ENCODE assay signal across 14 mouse cellular contexts in genomic region chr11:72734840-72735518, GRCm38 (mm10). TPM values are rescaled to one million over a fixed set of nuclear protein-coding genes. Genes with fewer than 3 reads are reported as not detected.
DNase-seq lines count a peak whose midpoint lies in the region; ATAC-seq and TF ChIP-seq lines count a peak whose summit lies in the region.
"Had no signal": no experiment of that assay in that cellular context is flagged by ENCODE, and none has a peak within 500 bp of the region (broad histone marks: within the 10 kb centered on the region; RNA-seq: fewer than 3 reads in every experiment).

No protein-coding gene starts in this region.

- no peak for ATAC-seq in hindbrain, postnatal 0 days
- ATAC-seq in hindbrain, embryonic 11.5 days (ENCODE audit: low FRiP score): no peak
- ATAC-seq in heart, embryonic 14.5 days (ENCODE audit: insufficient number of reproducible peaks, insufficient read depth, low FRiP score, low read depth): peak; percentile 41; the same call in 1 of the 2 replicates
- ATAC-seq in megakaryocyte progenitor cell, adult 5-6 weeks (replicated peaks; ENCODE audit: poor library complexity): no peak

- TF ChIP-seq CTCF in hindbrain, postnatal 0 days (IDR thresholded peaks at IDR 0.05; ENCODE audit: low read depth): no peak

- H3K4me2 ChIP-seq in hindbrain, postnatal 0 days (ENCODE audit: low read depth, low read length): no peak overlapping the region
- no peak overlapping the region for H3K4me2 ChIP-seq in hindbrain, embryonic 11.5 days (replicated peaks; ENCODE audit: low read depth, low read length)
- H3K4me2 ChIP-seq in heart, embryonic 14.5 days (ENCODE audit: low read length): no peak overlapping the region

- WGBS in hindbrain, postnatal 0 days: 74% methylated on average over 4 of the region's 4 CpGs
- 86% methylated on average over 4 of the region's 4 CpGs for WGBS in hindbrain, embryonic 11.5 days
- WGBS in heart, embryonic 14.5 days: 61% methylated on average over 4 of the region's 4 CpGs

- H3K4me3 ChIP-seq in hindbrain, postnatal 0 days (ENCODE audit: low read length): no peak overlapping the region
- H3K4me3 ChIP-seq in hindbrain, embryonic 11.5 days (ENCODE audit: low read depth, low read length): no peak overlapping the region
- no peak overlapping the region for H3K4me3 ChIP-seq in brown adipose tissue, adult 24 weeks (ENCODE audit: insufficient read depth, low read depth, low read length)
- H3K4me3 ChIP-seq in heart, embryonic 14.5 days (ENCODE audit: control insufficient read depth in 1 of 2, insufficient read depth in 1 of 2, low read depth in 1 of 2, low read length in 2 of 2): no peak overlapping the region

- no peaks in the 10 kb centered on the region for H3K4me1 ChIP-seq in hindbrain, postnatal 0 days (ENCODE audit: insufficient read depth, low read length)
- no peaks in the 10 kb centered on the region for H3K4me1 ChIP-seq in hindbrain, embryonic 11.5 days (replicated peaks; ENCODE audit: control insufficient read depth, insufficient read depth, low read length)
- H3K4me1 ChIP-seq in brown adipose tissue, adult 24 weeks (ENCODE audit: control insufficient read depth, insufficient read depth, insufficient read length, low read length): no peaks in the 10 kb centered on the region
- peaks cover 2 to 22% of the 10 kb centered on the region in 2 experiments; a peak in 3 of 4 replicates for H3K4me1 ChIP-seq in heart, embryonic 14.5 days (ENCODE audit: control insufficient read depth in 2 of 2, insufficient read depth in 2 of 2, low read length in 2 of 2)

- H3K27me3 ChIP-seq in hindbrain, postnatal 0 days (ENCODE audit: insufficient read depth, low read length): no peaks in the 10 kb centered on the region
- H3K27me3 ChIP-seq in hindbrain, embryonic 11.5 days (ENCODE audit: control insufficient read depth, insufficient read depth, low read length): no peaks in the 10 kb centered on the region
- no peaks in the 10 kb centered on the region for H3K27me3 ChIP-seq in heart, embryonic 14.5 days (ENCODE audit: control insufficient read depth, insufficient read depth, low read length)

- no peaks in the 10 kb centered on the region for H3K9me3 ChIP-seq in hindbrain, postnatal 0 days (ENCODE audit: low read length)
- no peaks in the 10 kb centered on the region for H3K9me3 ChIP-seq in hindbrain, embryonic 11.5 days (ENCODE audit: control insufficient read depth, low read length)
- no peaks in the 10 kb centered on the region for H3K9me3 ChIP-seq in heart, embryonic 14.5 days (ENCODE audit: control insufficient read depth, low read length)

- H3K36me3 ChIP-seq in hindbrain, postnatal 0 days (ENCODE audit: insufficient read depth, low read length): peaks cover 35% of the 10 kb centered on the region
- H3K36me3 ChIP-seq in hindbrain, embryonic 11.5 days (ENCODE audit: control insufficient read depth, insufficient read depth, low read length): peaks cover 6% of the 10 kb centered on the region; the same call in 1 of the 2 replicates
- H3K36me3 ChIP-seq in heart, embryonic 14.5 days (ENCODE audit: control insufficient read depth, insufficient read depth, low read length): peaks cover 68% of the 10 kb centered on the region

- peak; percentile 7 for DNase-seq in hindbrain, postnatal 0 days (ENCODE audit: low spot score)
- DNase-seq in hindbrain, embryonic 11.5 days (ENCODE audit: low spot score): no peak
- DNase-seq in CD4-positive helper T cell, adult 2 months (ENCODE audit: low read depth, low spot score): peak; percentile 27
- DNase-seq in embryo, embryonic 11 days: no peak
- DNase-seq in spleen, adult 12 weeks (ENCODE audit: low spot score): no peak
- DNase-seq: adrenal gland, postnatal 14 days; B cell, adult 2 months; cerebellum, adult 11 months; left cerebral cortex, postnatal 4 days; thymus, postnatal 25 days had no signal

- no peak overlapping the region for H3K9ac ChIP-seq in hindbrain, postnatal 0 days (replicated peaks; ENCODE audit: low read length)
- H3K9ac ChIP-seq in hindbrain, embryonic 11.5 days (ENCODE audit: low read depth, low read length): no peak overlapping the region
- H3K9ac ChIP-seq in heart, embryonic 14.5 days (ENCODE audit: low read length): no peak overlapping the region; the same call in 1 of the 2 replicates
- H3K9ac ChIP-seq: liver, embryonic 14.5 days had no signal

- no peak overlapping the region for H3K27ac ChIP-seq in hindbrain, postnatal 0 days
- H3K27ac ChIP-seq in hindbrain, embryonic 11.5 days (ENCODE audit: low read depth, low read length): no peak overlapping the region
- H3K27ac ChIP-seq in brown adipose tissue, adult 24 weeks (replicated peaks; ENCODE audit: low read depth, low read length): 0 out of 2 replicates have a peak overlapping the region, but pooled peaks have one; percentile 21
- H3K27ac ChIP-seq in heart, embryonic 14.5 days (replicated peaks in 1 of 2; ENCODE audit: control insufficient read depth in 1 of 2, insufficient read depth in 1 of 2, low read depth in 2 of 2, low read length in 2 of 2): peak overlapping the region; percentile 33 to 79
- H3K27ac ChIP-seq: liver, embryonic 14.5 days had no signal

RNA-seq across cellular contexts. Expression of gene Ankfy1, which starts 45.2 kb away (rescaled TPM):
- 42.8 and 45.2 TPM in 2 replicates for total RNA-seq in hindbrain, postnatal 0 days (2014; rRNA removed)
- 15.5 and 16.0 TPM in 2 replicates for polyA plus RNA-seq in hindbrain, postnatal 0 days (2015; fragmentation: Nextera tagmentation; extraction: Ambion mirVana)
- polyA plus RNA-seq in hindbrain, embryonic 11.5 days (2014; fragmentation: Nextera tagmentation; extraction: Ambion mirVana): 28.1 and 30.6 TPM in 2 replicates
- polyA plus RNA-seq in brown adipose tissue, adult 24 weeks (2012; ENCODE audit: insufficient read depth, insufficient read length, missing spikeins): 8.8 and 9.6 TPM in 2 replicates
- 25.3 and 25.6 TPM in 2 replicates for polyA plus RNA-seq in heart, embryonic 14.5 days (2014; fragmentation: Nextera tagmentation; extraction: Ambion mirVana)
- 31.0 and 36.1 TPM in 2 replicates for total RNA-seq in megakaryocyte progenitor cell, adult 5-6 weeks (2015)
- 29.0 and 30.3 TPM in 2 replicates for total RNA-seq in megakaryocyte progenitor cell, adult 5-6 weeks (2017)

Comparison
In these comparisons a context has a peak if more than half of its experiments do, and no peak if none do; other contexts are left out.
1. DNase-seq: peak in hindbrain, postnatal 0 days (single experiment) and CD4-positive helper T cell, adult 2 months (single experiment); none in hindbrain, embryonic 11.5 days (single experiment), embryo, embryonic 11 days (single experiment) and spleen, adult 12 weeks (single experiment).
2. H3K27ac ChIP-seq: peak in brown adipose tissue, adult 24 weeks (single experiment) and heart, embryonic 14.5 days (2 of 2); none in hindbrain, postnatal 0 days (single experiment) and hindbrain, embryonic 11.5 days (single experiment).